Mouse (Mus musculus) lung, adult 2 months (tissue): ENCODE results near the gene Lbh.

ENCODE experiments used
- CTCF ChIP-seq: fragments of 200-500 bp; IDR thresholded peaks from 2 replicates; pipeline ENCODE4 v1.5.1; 2011; ENCODE audit warnings: mild to moderate bottlenecking, low read length, control low read depth; ENCODE audit not compliant: insufficient read depth
- POLR2A ChIP-seq: fragments of 200-500 bp; IDR thresholded peaks from 2 replicates; pipeline ENCODE4 v1.6.1; 2011; ENCODE audit warnings: low read depth, mild to moderate bottlenecking, control low read depth, low read length, borderline replicate concordance; ENCODE audit errors: extremely low read depth

DNA sequence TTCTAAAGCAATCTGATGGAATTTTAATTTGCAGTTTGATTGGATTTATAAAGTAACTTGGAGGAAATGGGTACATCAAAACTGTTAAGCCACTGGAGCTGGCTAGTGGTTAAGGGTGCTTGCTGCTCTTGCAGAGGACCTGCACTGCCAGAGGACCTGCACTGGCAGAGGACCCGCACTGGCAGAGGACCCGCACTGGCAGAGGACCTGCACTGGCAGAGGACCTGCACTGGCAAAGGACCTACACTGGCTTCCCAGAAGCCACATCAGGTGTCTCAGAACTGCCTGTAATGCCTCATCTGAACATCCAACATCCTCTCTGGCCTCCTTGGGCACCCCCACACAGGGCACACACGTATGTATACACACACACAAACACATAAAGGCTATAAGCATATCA lies 22.6 kb upstream of the Lbh start:
- no peak for TF ChIP-seq CTCF
- no peak for TF ChIP-seq POLR2A
